Mouse (Mus musculus) 416B (cell line): Measurements from ENCODE around the gene Gm43552.

Experiments used
- DNase-seq: peaks from one replicate; pipeline ENCODE4 v3.0.0; 2011; ENCODE audit warnings: low read depth

Gm43552 gene

DNA sequence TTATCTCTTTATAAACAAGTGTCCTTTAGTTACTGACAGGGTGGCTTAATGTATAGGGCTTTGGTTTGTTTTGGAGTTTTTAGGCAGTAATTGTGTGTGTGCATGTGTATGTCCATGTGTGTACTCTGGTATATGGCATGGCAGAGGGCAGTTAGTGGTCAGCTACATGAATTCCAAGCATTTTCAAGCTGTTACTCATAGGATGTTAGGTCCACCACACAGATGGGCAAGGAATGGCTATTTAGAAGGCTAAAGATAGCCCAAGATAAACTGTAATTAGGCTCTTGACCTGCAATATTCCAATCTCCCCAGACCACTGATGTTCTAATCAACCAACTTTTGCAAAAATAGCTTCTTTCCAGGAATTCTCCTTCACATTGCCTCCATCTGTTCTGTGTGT is 54.6 kb downstream of the Gm43552 start:
- DNase-seq = no peak

DNA sequence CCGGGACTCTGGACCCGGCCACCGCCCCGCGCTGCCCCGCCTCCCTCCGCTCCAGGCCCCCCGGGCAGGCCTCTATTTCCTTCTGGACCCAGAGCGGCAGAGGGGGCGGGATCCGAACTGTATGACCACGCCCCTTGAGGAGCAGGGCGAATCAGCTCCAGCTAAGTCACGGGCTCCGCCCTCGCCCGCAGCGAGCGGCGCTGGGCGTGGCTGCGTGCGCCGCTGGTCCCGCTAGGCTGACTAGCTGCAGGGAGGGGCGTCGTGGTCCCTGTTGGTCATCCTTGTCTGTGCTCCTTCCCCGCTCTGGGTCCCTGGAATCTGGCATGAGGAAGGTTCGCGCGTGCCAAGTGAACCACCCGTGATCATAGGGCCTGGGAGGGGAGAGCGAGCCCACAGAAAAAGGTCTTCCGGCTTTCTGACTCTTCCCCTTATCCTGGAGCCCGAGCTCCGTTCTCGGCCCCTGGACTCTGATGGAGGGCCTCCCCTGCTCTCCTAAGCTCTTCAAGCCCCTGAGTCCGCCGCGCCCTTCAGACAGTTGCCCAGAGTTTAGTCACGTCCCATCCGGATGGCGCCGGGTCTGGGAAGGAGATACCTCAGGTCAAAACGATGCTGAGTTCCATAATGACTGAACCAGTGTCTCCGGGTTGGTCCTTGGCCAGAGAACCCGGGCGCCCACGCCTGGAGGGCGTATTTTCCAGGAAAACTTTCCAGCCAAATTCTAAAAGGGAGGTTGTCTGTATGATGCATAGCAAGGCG is 56.6 kb downstream of the Gm43552 start, which contains the start of gene Ugdh:
Gene Ugdh, minus strand, starts transcription at position 144 of the 756 bp plus-strand sequence.
- peak; percentile 97 for DNase-seq

DNA sequence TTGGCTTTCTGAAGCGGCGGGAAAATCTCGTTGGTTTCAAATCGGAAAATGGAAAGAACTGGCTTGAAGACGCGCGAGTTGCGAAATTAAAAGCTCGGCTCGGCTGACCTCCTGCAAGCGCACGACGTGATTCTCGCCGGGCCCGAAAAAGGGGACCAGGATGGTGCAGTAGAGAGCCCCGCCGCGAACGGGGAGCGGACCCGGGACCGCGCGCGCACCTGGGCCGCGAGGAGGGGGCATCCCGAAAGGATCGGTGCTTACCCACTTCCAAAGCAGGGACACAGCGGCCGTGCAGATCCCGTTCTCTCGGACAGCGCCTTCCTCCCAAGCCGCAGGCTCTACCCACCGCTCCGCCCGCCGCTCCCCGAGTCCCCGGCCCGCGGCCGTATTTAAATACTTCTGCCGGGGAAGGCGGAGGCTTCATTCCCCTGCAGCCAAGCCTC is 57.2 kb downstream of the Gm43552 start:
- DNase-seq = peak; percentile 78

DNA sequence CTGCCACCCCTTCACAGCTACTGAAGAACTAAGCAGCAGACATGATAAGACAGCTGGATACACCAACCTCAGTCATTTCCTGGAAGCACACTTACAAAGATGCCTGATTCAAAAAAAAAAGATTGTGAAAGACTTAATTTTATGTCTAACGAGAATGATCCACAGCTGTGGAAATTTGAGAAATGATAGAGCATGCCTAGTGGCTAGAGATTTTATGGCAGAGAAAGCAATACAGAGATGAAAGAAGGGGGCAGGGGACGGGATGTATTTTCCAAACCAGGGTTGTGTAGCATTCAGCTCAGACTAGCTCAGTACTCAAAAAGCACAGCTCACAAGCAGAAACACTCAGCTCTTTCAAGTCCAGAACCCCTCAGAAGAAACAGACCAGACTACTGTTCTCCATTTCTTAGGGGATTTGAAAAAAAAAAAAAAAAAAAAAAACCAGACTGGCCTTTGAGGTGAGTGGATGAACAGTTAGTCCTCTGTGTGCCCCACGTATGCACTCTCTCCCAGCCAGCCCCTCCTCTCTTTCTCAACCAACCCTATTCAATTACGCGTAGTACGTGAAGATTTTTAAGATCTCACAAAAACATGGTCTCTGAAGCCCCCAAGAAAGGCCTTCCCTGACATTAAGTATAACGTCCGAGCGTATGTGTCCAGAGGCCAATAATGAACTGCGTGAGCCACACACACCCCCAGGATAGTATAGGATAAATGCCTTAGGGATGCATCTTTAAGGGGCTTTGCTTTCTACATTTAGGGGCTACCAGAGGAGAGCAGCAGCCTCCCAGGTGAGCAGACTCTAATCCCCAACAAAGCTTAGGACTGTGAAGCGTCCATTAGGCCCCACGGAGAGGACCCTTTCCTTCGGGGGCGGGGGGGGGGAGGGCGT is 57.9 kb downstream of the Gm43552 start:
- peak; percentile 56 for DNase-seq

DNA sequence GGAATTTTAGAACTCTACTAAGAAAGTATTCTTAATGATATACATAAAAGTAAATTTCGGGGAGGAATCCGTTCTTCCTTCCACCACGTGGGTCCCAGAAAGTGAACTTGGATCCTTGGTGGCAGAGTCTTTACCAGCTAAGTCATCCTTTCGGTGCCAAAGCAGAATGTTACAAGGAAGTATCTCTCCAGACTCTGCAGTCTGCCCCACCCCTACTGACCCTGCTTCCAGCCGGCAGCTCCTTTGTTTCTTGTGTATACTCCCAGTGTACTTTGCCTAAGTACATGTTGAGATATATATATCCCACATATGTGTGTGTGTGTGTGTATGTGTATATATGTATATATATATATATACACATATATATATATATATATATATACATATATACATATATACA is 63.2 kb downstream of the Gm43552 start:
- DNase-seq = no peak

DNA sequence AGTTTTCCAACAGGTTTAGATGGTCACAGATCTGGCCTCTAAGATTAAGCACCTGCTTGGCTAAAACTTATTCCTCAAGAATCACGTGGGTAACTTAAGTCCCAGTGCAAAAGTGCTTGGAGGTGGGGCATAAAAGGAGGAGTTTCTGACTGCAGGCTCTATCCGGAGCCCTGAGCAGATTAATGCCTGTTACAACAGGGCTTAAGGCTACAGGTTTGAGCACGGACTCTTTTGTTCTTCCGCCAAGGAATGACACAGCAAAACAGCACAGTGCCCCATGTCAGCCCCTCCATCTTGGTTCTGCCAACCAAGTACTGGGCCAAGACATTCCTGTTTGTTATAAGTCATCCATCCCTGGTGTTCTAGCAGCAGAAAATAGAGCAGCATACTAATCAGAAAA is 64.3 kb downstream of the Gm43552 start:
- DNase-seq = no peak

DNA sequence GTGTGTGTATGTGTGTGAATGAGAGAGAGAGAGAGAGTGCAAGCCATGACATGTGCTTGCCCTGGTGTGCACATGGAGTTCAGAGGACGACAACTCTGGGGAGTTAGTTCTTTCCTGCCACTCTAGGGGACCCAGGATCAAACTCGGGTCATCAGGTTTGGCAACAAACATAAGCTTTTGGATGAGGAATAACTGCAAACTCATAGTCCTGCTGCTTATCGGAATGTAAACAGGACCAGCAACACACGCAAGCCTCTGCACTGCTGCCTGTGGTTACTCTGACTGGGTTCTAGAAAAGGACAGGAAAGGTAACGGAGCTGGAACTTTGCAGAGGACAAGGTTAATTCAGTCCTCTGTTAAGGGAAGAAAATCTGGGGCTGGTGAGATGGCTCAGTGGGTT is 67.4 kb downstream of the Gm43552 start:
- DNase-seq = no peak

DNA sequence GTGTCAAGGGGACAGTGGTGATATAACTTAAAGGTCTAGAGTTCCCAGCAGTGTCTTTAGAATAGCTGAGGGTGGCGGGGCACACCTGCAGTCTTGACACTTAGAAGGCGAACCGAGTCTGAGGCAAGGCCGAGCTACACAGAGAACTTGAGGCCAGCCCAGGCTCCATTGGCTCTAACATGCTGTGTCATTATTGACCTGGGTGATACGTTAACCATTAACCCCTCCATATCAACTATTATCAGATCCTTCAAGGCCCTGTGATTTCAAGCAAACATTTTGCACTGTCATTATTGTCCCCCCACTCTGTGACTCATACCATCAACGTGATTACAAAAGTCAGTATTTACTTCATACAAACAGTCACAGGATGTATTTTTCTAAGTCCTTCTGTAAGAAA is 68.4 kb downstream of the Gm43552 start:
- peak; percentile 84 for DNase-seq

DNA sequence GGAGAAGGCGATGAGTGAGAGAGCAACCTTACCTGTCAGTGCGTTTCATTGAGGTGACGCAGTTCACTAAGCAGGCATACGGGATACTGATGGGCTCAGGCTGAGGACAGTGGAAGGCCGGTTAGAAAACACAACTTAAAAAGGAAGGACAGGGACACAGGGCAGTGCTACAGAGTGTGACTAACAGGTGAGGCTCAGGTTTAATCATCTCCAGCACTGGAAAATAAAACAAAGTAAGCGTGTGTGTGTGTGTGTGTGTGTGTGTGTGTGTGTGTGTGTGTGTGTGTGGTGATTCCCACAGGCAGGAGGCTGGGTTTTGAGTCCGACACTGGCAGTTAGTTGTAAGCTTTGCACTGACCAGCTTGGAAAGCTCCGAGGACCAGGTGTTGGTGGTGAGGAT is 69.8 kb downstream of the Gm43552 start:
- no peak for DNase-seq

DNA sequence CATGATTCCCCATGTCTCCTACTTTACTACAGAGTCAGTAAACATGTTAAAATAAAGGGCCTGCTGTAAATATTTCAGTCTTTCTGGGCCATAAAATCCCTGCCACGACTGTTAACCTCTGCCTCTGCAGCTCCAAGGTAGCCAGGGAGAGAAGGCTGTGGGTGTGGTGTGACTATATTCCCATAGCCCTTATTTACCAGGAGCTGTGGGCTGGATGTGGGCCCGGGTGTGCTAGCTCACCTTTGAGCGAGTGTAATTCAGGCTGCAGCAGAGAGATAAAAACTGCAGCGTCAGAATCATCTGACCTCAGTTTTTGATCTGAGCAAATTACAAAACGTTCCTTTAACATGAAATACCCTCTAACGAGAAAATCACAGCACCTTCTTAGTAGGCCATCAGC is 71.8 kb downstream of the Gm43552 start:
- DNase-seq = no peak

DNA sequence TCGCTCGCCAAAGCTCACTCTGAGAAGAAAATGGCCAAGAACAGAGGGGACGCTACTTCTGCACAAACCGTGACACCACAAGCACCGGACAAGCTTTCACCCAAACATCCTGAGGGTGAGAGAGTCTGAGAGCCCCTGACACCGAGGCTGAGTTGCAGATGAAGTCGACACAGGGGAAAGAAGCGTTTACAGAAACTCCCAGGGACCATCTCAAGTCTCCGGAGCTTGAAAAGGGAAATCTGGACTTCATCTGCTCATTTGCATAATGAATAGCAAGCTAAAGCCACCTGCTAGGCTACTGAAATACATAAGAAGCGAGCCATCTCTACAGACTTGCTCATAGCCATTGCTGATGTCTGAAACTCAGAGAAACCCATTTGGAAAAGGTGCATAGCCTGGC is 73.5 kb downstream of the Gm43552 start:
- no peak for DNase-seq

DNA sequence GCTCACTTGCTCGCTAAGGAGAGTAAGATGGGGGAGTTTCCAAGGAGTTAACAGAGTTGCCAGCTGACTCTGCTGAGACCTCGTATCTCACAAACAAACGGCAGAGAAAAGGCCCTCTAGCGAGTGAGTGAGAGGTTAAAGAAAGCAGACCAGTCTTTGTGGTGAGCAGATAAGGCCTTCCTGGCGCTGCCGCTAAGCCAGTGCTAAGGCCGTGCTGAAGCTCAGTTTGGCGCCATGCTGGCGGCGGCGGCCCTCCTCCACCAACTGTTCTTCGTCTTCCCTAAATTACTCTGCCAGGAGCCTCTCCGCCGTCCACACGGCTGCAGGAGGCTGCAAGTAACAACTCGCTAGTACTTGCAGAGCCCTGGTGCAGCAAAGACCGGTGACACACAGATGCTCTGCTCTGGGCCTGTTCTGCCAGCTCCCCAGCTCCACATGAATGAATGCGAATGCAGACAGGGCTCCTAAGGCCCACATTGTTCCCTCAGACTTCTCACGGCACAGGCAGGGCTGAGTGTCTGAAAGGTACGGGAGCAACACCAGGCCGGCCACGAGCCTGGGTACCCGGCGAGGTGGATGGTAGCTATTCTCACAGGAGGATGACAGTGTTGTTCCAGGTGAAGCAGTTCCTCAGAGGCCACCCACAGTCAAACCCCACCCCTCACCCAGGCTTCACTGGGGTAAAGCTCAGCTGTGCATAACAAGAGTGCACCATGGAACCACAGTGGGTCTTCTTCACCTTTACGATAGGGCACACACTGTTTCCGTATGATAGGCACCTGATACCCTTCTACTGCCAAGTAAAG is 76.8 kb downstream of the Gm43552 start:
- no peak for DNase-seq

DNA sequence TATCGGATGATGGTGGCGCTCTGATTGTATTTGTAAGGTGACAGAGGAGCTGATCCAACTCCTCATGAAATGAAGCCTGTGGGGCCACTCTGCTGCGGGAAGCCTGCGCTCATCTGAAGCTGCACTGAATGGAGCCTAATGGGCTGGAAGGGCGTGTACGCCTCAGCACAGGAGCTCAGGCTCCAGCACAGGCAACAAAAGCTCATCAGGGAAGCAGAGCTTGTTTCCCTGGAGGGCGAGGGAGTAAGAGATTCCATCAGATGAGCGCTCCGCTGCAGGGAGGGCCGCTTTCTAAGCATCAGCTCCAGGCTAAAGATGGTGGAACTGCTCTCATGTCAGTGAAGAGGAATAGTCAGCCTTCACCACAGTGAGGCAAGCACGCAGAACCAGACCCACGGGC is 84.6 kb downstream of the Gm43552 start:
- DNase-seq = no peak

DNA sequence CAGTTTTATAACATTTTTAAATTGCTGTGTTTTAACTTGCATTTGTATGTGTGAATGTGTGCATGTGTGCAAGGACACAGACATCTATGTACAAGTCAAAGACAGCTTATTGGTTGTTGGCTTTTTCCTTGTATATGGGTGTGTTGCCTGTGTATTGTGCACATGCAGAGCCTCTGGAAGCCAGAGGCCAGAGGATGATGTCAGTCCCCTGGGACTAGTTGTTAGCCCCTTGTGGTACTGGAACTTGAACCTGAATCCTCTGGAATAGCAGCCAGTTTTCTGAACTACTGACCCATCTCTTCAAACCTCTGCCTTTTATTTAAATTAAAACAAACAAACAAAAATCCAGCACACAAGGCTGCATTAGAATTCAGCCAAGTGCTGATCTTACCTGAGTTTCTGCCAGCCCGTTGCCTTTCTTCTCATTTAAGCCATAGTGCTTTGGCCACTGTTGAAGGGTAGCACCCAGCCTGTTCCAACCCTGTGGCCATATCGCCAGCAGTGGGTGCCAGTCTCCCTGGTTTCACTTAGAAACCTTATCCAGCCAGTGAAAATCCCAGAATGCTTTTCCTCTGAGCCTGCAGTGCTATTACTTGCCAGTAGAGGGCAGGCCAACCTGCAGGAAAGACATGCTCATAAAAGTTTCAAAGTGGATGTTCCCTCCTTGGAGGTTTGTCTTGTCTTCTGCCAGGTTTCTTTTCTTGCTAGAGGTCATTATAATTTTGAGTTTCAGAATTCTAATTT is 91.2 kb downstream of the Gm43552 start:
- DNase-seq = peak; percentile 89

DNA sequence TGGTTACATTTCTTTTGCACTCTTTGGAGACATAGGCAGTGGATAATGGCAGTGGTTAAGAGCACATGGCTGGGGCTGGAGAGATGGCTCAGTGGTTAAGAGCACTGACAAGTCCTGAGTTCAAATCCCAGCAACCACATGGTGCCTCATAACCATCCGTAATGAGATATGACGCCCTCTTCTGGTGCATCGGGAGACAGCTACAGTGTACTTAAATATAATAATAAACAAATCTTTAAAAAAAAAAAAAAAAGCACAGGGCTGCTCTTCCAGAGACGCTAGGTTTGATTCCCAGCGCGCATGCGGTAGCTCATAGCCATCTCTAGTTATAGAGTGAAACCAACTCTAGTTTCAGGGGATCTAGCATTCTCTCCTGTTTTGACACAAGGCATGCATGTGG is 98.2 kb downstream of the Gm43552 start:
- peak; percentile 43 for DNase-seq

DNA sequence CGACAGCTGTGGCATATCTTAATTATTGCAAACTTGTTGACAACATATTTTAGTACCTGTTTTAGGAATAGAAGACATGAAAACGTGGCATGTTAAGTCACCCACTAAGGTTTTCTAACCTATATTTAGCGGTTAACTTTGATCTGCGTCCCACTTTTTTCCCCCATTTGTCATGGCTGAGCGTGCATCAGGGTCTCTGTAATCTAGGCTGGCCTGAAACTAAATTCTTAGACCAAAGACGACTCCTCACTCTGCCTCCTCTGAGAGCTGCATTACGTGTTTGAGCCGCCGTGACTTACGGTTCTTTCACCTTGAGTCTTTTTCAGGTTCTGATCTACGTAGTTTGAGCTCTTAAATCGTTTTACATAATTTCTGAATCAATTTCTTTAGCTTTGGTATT is 100.9 kb downstream of the Gm43552 start:
- no peak for DNase-seq

DNA sequence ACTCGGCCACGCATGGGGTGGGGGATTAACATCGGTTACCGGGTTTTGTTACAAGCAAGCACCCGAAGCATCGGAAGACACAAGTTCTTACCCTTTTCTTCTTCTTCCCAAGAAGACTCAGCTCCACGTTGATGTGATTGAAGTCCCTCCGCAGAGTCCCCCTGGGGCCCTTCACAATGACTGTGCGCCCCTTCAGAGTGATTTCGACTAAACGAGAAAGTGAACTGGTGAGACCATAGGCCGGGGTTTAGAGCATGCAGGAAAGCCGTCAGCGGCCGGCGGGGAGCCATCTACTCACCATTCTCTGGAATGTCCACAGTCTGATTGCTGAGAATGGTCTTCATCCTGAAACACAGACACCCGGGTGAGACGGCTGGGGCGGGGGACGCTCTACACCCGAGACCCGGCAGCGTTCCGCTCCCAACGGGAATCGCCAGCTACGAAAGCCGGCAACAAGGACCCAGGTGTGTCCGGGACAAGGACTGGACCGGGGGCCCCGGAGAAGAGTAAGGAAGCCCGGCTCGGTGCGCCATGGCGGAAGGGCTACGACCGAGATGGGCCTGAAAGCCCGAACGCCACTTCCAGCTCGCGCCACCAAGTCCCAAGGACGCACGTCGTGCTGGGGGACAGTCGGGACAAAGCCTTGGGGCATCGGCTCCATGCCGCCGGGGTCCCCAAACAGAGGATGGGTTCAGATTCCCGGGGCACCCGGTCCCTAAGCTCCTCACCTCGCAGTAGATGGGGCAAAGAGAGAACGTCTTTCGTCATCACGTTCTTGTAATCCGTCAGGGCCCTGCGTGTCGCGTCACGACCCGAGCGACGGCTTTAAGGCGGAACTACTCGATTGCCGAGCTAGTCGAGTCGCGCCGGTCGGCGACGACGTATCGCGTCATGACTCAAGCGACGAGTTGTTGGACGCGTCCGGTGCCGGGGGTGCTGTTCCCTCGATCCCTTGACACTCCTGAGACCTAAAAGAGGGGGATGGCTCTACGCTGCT is 101.7 kb downstream of the Gm43552 start, which contains the start of the genes Rpl9 and Lias:
Gene Rpl9, minus strand, starts transcription at position 797 of the 997 bp plus-strand sequence.
Gene Lias, plus strand, starts transcription at position 850 of the 997 bp plus-strand sequence.
- DNase-seq = peak; percentile 98

DNA sequence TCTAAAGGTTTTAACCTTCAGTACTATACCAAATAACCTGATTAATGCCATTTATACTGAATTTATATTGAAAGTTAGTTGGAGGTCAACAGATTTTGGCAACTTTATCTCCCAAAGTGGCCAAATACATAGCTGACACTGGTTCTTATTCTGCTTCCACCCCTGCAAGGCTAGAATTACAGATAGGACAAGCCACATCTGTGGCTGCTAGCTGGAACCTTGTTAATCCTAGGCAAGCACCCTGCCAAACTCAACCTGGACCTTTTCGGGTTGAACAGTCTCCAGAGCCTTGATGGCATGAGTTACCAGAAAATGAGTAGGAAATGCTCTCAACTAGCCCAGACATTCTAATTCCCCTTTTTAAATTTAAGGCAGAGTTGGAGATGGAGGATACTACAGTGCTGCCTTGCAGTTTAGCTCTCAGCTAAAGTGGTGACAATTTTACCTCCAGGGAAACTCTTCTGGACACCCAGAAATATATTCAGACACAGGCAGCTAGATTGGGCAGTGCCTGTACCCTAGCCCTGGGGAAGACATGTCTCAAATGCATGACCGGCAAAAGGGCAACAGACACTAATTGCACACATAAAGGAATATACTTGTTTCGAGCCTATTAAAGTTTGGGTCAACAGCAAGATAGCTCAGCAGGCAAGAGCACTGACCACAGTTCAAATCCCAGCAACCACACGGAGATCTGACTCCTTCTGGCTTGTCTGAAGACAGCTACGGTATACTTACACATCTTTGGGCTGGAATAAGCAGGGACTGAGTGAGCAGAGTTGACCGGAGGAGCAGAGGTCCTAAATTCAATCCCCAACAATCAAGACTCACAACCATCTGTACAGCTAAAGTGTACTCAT is 105.4 kb downstream of the Gm43552 start:
- peak; percentile 25 for DNase-seq

DNA sequence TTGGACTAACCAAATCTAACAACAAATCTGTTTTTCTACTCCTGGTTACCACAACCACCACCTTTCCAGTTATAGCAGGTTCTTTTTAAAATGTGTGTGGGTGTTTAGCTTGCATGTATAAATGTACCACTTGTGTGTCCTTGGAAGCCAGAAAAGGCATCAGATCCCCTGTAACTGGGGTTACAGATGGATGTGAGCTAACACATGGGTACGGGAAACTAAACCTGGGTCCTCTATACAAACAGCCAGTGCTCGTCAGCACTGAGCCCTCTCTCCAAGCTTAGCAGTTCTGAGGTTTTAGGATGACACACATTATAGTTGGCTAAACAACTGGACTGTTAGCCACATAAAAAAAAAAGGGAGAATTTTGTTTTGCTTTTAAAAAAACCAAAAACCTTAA is 106.9 kb downstream of the Gm43552 start:
- no peak for DNase-seq
